Mouse (Mus musculus) G1E (cell line): Measurements from ENCODE around the gene Klhl5.

Experiments
- CTCF ChIP-seq: IDR thresholded peaks from 2 replicates; pipeline ENCODE4 v1.5.1; 2012; ENCODE audit warnings: low read depth, low read length, inconsistent platforms, mixed read lengths
- GATA1 ChIP-seq: IDR thresholded peaks from 2 replicates; pipeline ENCODE4 v1.6.1; 2012; ENCODE audit warnings: borderline replicate concordance, low read length, inconsistent platforms, mixed read lengths
- POLR2AphosphoS5 ChIP-seq: IDR thresholded peaks from 2 replicates; pipeline ENCODE4 v1.6.1; 2012; ENCODE audit warnings: low read depth, low read length, inconsistent platforms; ENCODE audit not compliant: insufficient replicate concordance
- TAL1 ChIP-seq: conservative IDR thresholded peaks from 2 replicates; pipeline ENCODE4 v1.6.1; 2012; ENCODE audit warnings: low read depth, low read length, inconsistent platforms, mixed read lengths

GRCm38 (mm10) chr5:65150376-65150955 is 43.1 kb downstream of the Klhl5 start:
- TF ChIP-seq GATA1 (no peak), CTCF (no peak), TAL1 (no peak), POLR2AphosphoS5 (no peak)
